Mouse (Mus musculus) cerebellum, postnatal 14 days (tissue): ENCODE measurements around the gene Slc8a3.
A peak's percentile ranks its signal among the peaks of the same experiment; 100 is the strongest.
"Not testable (repeated sequence)": the region's sequence is repeated elsewhere in the genome, so short reads cannot be mapped to it uniquely, and the experiment has no call there.

ENCODE experiments used
- DNase-seq, 2 experiments: peaks; one replicate each; pipeline ENCODE4 v3.0.0; 2021; ENCODE audit warnings: mixed read lengths in 2 of 2

Gene Slc8a3

DNA sequence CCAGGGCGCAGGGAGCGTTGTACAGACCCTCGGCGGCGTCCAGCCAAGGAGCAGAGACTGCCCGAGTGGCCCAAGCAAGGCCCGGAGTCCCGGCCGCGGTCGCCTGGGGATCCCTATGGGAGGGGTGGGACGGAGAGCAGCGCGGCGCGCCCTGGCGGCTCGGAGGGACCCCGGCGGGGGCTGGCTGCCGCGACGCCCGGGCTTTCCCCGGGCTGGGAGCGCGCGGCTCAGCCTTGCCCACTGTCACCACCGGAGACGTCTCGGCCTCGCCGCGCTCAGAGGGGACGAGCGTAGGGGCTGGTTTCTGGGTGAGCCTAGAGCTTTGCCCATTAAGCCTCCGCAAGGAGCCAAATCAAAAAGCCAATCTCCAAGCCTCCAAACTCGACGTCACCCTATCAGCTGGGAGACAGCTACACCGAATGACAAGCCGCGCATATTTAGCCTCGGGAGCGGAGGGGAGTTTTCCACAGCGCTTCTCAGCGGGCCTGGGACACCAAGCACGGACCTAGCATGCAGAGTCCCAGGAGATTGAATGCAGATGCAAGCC is at the start of gene Slc8a3:
Gene Slc8a3, minus strand, starts transcription at position 306 of the 547 bp plus-strand sequence.
- DNase-seq, result peak; percentile 76 to 81

DNA sequence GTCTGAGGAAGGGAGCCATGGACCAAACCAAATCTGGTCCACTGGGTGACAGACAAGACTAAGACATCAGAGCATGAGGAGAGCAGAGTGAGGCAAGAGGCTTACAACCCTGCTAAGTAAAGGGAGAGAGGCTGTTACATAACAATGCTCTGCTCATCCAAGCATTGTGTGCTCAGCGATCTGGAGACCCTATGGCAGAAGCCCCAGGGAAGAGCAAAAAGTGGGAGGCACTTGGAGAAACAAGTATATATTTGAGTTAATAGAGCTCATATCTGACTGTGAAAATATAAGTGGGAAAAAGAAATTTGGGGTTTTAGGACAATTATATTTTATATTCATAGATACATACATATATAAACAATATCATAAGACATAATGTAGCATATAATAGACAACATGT is 46.4 kb upstream of the Slc8a3 start, which contains the start of gene Gm4787:
Gene Gm4787, minus strand, starts transcription at position 101 of the 400 bp plus-strand sequence.
- not testable (repeated sequence) for DNase-seq

DNA sequence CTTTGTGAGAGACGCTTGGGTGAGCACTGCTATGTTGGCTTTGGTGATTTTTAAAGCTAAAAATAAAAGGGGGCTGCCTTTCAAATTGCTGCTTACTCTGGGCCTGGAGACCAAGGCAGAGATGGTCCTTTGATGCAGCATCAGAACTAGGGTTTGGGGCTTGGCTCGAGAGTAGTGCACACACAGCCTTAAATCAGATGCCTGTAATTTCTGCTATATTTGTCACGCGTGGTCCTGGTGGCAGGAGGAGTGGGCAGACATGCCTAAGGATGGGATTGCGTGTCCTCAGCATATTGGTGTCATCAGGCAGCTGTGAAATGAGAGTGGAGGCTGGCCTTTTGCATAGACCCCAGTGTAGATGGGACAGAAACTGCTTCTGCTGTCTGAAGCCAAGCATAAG is 861 bp upstream of the Slc8a3 start:
- no peak for DNase-seq

GRCm38 (mm10) chr12:81331937-81332874 is 774 bp downstream of the Slc8a3 start:
- peak; percentile 87 to 88 for DNase-seq

DNA sequence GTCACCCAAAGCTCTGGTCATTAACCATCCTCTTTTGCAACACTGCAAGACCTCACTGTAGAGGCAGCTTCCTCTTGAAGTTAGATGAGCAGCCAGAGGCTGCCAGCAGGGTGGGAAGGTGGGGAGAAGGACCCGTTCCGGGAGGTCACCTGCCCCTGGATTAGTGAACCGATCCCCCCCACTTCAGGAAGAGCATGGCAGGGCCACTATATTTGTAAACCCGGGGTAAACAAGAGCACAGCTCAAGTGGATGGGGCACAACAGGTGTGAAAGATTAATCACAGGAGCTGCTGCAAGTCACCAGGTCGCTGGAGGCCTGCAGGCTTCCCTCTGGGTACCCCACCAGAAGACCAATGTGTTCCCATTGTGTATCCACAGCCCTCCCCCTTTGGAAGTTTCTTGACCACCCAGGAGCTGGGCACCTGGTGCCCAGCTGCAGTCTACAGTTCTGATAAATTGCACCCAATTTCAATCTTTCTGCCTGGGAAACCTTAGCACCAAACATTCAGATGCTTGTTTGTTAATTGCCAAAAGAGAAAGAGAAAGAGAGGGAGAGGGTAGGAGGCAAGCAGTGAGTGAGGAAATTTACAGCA is 1.8 kb downstream of the Slc8a3 start:
- no peak for DNase-seq

DNA sequence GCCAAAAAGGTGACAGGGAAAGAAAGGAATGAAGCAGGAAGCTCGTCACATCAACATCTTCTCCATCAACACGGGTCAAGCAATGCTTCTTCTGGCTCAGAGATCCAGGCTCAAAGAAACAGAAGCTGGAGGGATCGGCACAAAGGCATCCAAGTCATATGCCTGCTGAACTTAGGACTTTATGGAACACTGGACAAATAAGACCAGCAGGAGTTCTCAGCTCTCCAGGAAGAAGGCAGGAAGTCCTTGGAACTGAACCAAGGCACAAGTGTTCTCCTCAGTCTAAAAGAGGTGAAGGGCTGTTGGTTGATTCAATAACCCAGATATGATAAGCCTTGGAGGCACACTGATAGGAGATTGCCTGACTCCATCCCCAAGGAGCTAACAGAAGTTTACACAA is 8.0 kb downstream of the Slc8a3 start:
- no peak for DNase-seq

DNA sequence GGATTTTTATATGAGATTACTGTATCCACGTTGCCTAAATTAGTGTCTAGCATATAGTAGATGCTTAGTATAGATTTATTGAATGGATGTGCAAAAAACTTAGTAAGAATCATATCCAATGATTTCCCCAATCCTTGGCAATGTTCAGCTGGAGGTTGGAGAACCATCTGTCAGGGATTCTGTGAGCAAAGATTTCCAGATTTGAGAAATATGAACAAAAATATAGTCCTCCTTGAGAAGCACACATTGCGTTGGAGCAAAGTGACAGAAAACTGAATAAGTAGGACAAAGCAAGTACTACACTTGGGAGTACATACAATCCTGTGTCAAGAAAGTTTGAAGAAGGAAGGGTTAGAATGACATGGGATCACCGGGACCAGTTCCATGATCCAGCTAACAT is 8.9 kb downstream of the Slc8a3 start:
- no peak for DNase-seq

GRCm38 (mm10) chr12:81321021-81321420 is 12.0 kb downstream of the Slc8a3 start:
- no peak for DNase-seq

DNA sequence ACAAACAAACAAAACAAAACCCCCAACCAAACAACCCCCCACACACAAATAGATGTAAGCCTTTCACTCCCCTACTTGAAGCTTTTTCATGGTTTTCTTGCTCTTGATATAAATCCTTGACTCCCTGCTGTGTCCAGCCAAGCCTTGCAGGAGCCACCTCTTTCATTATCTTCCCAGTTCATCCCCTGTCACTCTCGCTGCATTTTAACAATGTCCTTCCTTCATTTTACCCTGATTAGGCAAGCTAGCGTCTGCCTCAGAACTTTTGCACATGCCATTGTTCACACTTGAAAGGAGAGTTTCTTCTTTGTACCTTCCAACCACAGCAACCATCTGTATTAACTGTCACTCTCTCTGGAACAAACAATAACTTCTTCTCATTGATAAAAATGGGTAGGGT is 15.2 kb downstream of the Slc8a3 start:
- DNase-seq, result no peak

DNA sequence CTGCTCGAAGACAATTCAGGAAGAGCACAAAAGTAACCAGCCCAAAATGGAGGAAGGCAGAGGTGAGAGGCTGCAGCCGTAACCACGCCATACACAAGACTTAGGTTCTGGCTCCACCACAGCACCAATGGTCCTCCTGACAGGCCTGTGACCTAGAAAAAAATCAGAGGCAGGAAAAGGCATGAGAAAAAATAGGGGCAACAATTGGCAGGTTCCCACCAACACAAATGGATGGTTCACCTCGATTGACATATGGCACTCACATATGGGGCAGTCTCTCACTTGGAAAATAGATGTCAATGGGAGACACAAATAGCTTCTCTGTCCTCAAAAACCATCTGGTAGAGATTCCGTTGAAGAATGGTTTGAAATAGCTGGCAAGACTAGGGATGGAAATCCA is 17.0 kb downstream of the Slc8a3 start:
- peak; percentile 62 to 86 for DNase-seq

DNA sequence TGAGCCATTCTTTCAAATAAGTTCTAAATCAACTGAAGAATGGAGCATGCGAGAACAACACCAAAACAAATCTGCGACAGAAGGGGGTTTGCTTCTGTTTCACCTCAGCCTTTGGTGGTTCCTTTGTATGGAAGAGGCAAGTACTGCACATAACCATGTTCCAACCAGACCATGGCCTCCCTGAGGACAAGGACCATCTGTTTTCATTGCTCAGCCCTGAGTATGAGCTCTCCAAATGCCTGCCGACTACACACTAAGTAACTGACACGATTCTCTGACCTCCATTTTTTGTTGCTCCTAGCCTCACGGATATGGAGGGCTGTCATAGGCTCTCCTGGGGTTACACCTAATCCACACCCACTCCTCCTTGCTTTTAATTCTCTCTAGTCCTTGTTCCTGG is 29.4 kb downstream of the Slc8a3 start:
- peak in 1 of 2 experiments; percentile 36 for DNase-seq

- no peak for DNase-seq
These were observed 38.4 kb downstream of the Slc8a3 start for GRCm38 (mm10) chr12:81294613-81295012.

- DNase-seq, result no peak
These were observed 54.9 kb downstream of the Slc8a3 start for GRCm38 (mm10) chr12:81278031-81278430.

- DNase-seq, result peak; percentile 25 to 51
These were observed 58.4 kb downstream of the Slc8a3 start for GRCm38 (mm10) chr12:81274616-81275015.

- no peak for DNase-seq
These were observed 59.6 kb downstream of the Slc8a3 start for GRCm38 (mm10) chr12:81273333-81273732.

- peak in 1 of 2 experiments; percentile 15 for DNase-seq
These were observed 63.7 kb downstream of the Slc8a3 start for GRCm38 (mm10) chr12:81269246-81269645.

- DNase-seq, result no peak
These were observed 70.2 kb downstream of the Slc8a3 start for GRCm38 (mm10) chr12:81262821-81263220.

DNA sequence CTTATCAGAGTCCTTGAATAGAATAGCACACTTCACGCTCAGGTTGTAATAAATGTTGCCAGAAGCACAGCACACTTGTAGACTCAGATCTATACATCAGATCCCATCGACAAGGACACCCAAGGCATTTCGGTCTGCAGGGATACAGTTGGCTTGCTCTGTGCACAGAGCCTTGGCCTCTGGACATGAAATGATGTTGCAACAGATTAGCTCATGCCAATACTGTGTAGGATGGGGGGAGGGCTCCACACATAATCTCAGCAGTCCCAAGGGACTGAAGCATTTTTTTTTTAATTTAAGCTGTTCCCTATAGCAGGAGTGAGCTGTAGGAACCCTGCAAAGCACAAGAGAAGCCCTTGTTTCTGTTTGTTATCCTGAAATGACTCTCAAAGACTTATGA is 74.8 kb downstream of the Slc8a3 start:
- no peak for DNase-seq

GRCm38 (mm10) chr12:81245411-81245810 is 87.6 kb downstream of the Slc8a3 start:
- no peak for DNase-seq

- DNase-seq, result no peak
These were observed 88.0 kb downstream of the Slc8a3 start for GRCm38 (mm10) chr12:81244954-81245353.

- DNase-seq, result no peak
These were observed 88.5 kb downstream of the Slc8a3 start for GRCm38 (mm10) chr12:81244492-81244891.

DNA sequence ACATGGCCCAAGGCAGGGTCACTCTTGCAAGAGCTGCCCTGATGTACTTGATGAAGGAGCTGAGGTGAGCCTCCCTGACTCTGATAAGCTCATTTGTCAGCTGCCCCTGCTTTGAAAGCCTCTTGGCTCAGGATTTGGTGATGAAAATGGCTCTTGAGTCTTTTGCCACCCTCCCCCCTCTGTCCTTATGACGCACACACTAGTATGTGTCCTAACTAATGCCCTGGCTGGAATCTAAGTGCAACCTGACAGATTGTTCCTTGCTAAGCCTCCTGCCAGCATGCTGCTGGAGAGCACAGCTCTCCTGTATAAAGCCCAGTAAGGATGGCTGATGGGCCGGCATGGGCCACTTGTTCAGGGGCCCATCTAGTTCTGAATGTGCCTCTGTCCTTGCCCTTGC is 91.3 kb downstream of the Slc8a3 start:
- peak; percentile 39 to 53 for DNase-seq

- DNase-seq, result peak in 1 of 2 experiments; percentile 34
These were observed 91.9 kb downstream of the Slc8a3 start for GRCm38 (mm10) chr12:81241096-81241495.

- DNase-seq, result no peak
These were observed 95.8 kb downstream of the Slc8a3 start for GRCm38 (mm10) chr12:81237158-81237557.
